Mouse (Mus musculus): ENCODE measurements around the gene Syngr3.

DNA sequence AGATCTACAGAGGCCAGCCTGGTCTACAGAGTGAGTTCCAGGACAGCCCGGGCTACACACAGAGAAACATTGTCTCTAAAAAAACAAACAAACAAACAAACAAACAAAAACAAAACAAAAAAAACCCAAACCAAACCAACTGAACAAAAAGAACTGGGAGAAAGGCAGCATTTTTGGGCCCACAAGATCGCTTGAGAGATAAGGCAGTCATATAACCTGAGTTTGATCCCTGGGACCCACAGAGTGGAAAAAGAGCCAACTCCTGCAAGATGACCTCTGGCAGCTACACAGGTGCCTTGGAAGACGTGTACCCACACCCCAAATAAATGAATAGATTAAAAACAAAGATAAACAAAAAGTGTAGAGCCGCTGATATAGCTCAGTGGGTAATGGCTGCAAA lies 34.8 kb downstream of the Syngr3 start:
- TF ChIP-seq POLR2A (IDR thresholded peaks at IDR 0.05; ENCODE audit: extremely low read depth, insufficient read depth, low read length) (no peak), CTCF (IDR thresholded peaks at IDR 0.05; ENCODE audit: extremely low read depth, insufficient read depth, low read length) (no peak)

Measured in cortical plate, adult 2 months (tissue).